Comparison of ENCODE assay signal across 10 mouse cellular contexts in the genomic region with DNA sequence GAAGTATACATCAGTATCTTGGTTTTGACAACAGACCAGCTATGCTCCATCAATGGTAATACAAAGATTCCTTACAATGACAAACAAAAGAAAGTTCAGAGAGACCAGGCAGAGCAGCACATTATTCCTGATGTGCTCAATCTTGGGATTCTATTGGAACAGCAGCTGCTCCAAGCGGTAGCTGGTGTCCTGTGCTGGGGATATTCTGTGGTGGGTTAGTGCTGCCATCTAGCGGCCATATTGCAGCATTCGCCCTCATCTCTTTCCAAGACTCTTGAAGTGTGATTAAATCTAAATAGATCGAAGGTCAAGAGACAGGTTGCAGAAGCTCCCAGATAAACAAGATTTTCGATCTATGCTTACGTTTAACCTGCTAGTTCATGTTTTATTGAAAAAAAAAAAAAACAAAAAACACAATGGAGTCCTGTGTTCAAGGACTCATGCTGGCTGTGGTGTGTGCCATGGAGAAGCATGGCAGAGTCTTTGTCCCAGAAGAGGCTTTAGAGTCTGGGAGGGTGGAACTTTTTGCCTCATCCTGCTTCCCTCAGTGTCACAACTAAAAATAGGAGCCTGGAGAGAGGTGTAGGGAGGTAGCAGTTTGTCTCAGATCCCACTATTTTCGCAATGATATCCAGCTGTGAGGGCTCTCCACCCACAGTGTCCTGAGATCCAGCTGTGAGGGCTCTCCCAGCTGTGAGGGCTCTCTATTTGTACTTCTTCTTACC.
DNase-seq lines count a peak whose midpoint lies in the region; ATAC-seq and TF ChIP-seq lines count a peak whose summit lies in the region.
"Had no signal": no experiment of that assay in that cellular context is flagged by ENCODE, and none has a peak within 500 bp of the region (broad histone marks: within the 10 kb centered on the region; RNA-seq: fewer than 3 reads in every experiment).

No protein-coding gene starts in this region.

- no peaks in the 10 kb centered on the region for H3K36me3 ChIP-seq in intestine, embryonic 15.5 days
- no peaks in the 10 kb centered on the region for H3K36me3 ChIP-seq in midbrain, postnatal 0 days (ENCODE audit: insufficient read depth, low read length)
- H3K36me3 ChIP-seq: embryonic facial prominence, embryonic 12.5 days; stomach, embryonic 15.5 days had no signal

- TF ChIP-seq CTCF in midbrain, postnatal 0 days (IDR thresholded peaks at IDR 0.05), result peak; percentile 99

- DNase-seq in urinary bladder, adult 18-20 months (ENCODE audit: low spot score in 2 of 2), result peak; percentile 15 to 39
- no peak for DNase-seq in urinary bladder, postnatal 10 days (ENCODE audit: low spot score)
- peak; percentile 45 for DNase-seq in cerebellum, adult 9-11 months
- peak; percentile 52 to 70 for DNase-seq in frontal cortex, postnatal 25 days (ENCODE audit: low spot score in 2 of 2)
- DNase-seq in left cerebral cortex, postnatal 4 days, result peak; percentile 75
- peak; percentile 92 for DNase-seq in midbrain, postnatal 0 days (ENCODE audit: low spot score)
- peak; percentile 21 to 22 for DNase-seq in spleen, postnatal 36 days (ENCODE audit: low spot score in 2 of 2)

- no peak overlapping the region for H3K27ac ChIP-seq in intestine, embryonic 15.5 days
- H3K27ac ChIP-seq in midbrain, postnatal 0 days (ENCODE audit: low read depth, low read length), result no peak overlapping the region
- H3K27ac ChIP-seq: embryonic facial prominence, embryonic 12.5 days; stomach, embryonic 15.5 days had no signal

- H3K4me3 ChIP-seq in intestine, embryonic 15.5 days (replicated peaks), result no peak overlapping the region
- no peak overlapping the region for H3K4me3 ChIP-seq in midbrain, postnatal 0 days (ENCODE audit: low read depth, low read length)
- H3K4me3 ChIP-seq: embryonic facial prominence, embryonic 12.5 days; stomach, embryonic 15.5 days had no signal

- no peak overlapping the region for H3K9ac ChIP-seq in intestine, embryonic 15.5 days
- H3K9ac ChIP-seq in midbrain, postnatal 0 days (replicated peaks; ENCODE audit: low read length, poor library complexity, severe bottlenecking), result no peak overlapping the region
- H3K9ac ChIP-seq: embryonic facial prominence, embryonic 12.5 days; stomach, embryonic 15.5 days had no signal

- H3K4me1 ChIP-seq in intestine, embryonic 15.5 days (replicated peaks), result no peaks in the 10 kb centered on the region
- no peaks in the 10 kb centered on the region for H3K4me1 ChIP-seq in midbrain, postnatal 0 days (ENCODE audit: insufficient read depth, low read length)
- H3K4me1 ChIP-seq: embryonic facial prominence, embryonic 12.5 days; stomach, embryonic 15.5 days had no signal

- H3K27me3 ChIP-seq in intestine, embryonic 15.5 days (replicated peaks), result no peaks in the 10 kb centered on the region
- H3K27me3 ChIP-seq in midbrain, postnatal 0 days (ENCODE audit: insufficient read depth, low read length), result no peaks in the 10 kb centered on the region
- H3K27me3 ChIP-seq: embryonic facial prominence, embryonic 12.5 days; stomach, embryonic 15.5 days had no signal

- ATAC-seq in intestine, embryonic 15.5 days, result peak; percentile 77
- peak; percentile 82 for ATAC-seq in midbrain, postnatal 0 days (ENCODE audit: low FRiP score)

- 14% methylated on average over 7 of the region's 7 CpGs for WGBS in intestine, embryonic 15.5 days
- 15% methylated on average over 7 of the region's 7 CpGs for WGBS in midbrain, postnatal 0 days

- H3K4me2 ChIP-seq in intestine, embryonic 15.5 days (replicated peaks), result no peak overlapping the region
- no peak overlapping the region for H3K4me2 ChIP-seq in midbrain, postnatal 0 days (ENCODE audit: low read depth, low read length, poor library complexity, severe bottlenecking)
- H3K4me2 ChIP-seq: embryonic facial prominence, embryonic 12.5 days; stomach, embryonic 15.5 days had no signal

- H3K9me3 ChIP-seq in intestine, embryonic 15.5 days, result no peaks in the 10 kb centered on the region
- no peaks in the 10 kb centered on the region for H3K9me3 ChIP-seq in midbrain, postnatal 0 days (ENCODE audit: low read length)
- H3K9me3 ChIP-seq: embryonic facial prominence, embryonic 12.5 days; stomach, embryonic 15.5 days had no signal

- intact Hi-C loops in left cerebral cortex, postnatal 4 days (cut with DNase I), result loop anchor here (2.0 kb wide), 1 partner anchor 470 kb away; a partner anchor contains a TSS
